Mouse (Mus musculus) heart, embryonic 14.5 days (tissue): ENCODE data around the gene Phactr1. TPM values are rescaled to one million over a fixed set of nuclear protein-coding genes. Genes with fewer than 3 reads are reported as not detected.

Experiments
- ATAC-seq: fragments of 200-750 bp; cut with Nextera tagmentation; 2 replicates; pipeline ENCODE4 v1.8.0; 2017; ENCODE audit warnings: low read depth, moderate TSS enrichment; ENCODE audit not compliant: insufficient number of reproducible peaks, insufficient read depth, low FRiP score
- H3K27ac ChIP-seq, 2 experiments: fragments of 200-500 bp in 1 of 2; fragments of 300-500 bp in 1 of 2; sonication (generic) in 1 of 2; replicated peaks in 1 of 2; 2 replicates each; pipeline ENCODE4 v1.5.1; 2012 to 2014; ENCODE audit warnings: low read depth in 2 of 2, low read length in 2 of 2, control low read depth in 1 of 2, mild to moderate bottlenecking in 1 of 2, mixed read lengths in 1 of 2; ENCODE audit not compliant: control insufficient read depth in 1 of 2, insufficient read depth in 1 of 2
- H3K27me3 ChIP-seq: fragments of 300-500 bp; sonication (generic); 2 replicates; pipeline ENCODE4 v1.6.1; 2014; ENCODE audit warnings: mild to moderate bottlenecking, low read length, control low read depth; ENCODE audit not compliant: control insufficient read depth, insufficient read depth
- H3K36me3 ChIP-seq: fragments of 300-500 bp; sonication (generic); 2 replicates; pipeline ENCODE4 v1.6.1; 2014; ENCODE audit warnings: mild to moderate bottlenecking, control low read depth, low read length, mixed read lengths; ENCODE audit not compliant: control insufficient read depth, insufficient read depth
- H3K4me1 ChIP-seq, 2 experiments: fragments of 200-500 bp in 1 of 2; fragments of 300-500 bp in 1 of 2; sonication (generic) in 1 of 2; 2 replicates each; pipeline ENCODE4 v1.6.1; 2012 to 2014; ENCODE audit warnings: low read length in 2 of 2, control low read depth in 1 of 2, mixed read lengths in 1 of 2; ENCODE audit not compliant: control insufficient read depth in 2 of 2, insufficient read depth in 2 of 2
- H3K4me2 ChIP-seq: fragments of 300-500 bp; sonication (generic); 2 replicates; pipeline ENCODE4 v1.6.1; 2014; ENCODE audit warnings: mild to moderate bottlenecking, low read length
- H3K4me3 ChIP-seq, 2 experiments: fragments of 200-500 bp in 1 of 2; fragments of 300-500 bp in 1 of 2; sonication (generic) in 1 of 2; 2 replicates each; pipeline ENCODE4 v1.5.1; 2012 to 2014; ENCODE audit warnings: low read length in 2 of 2, mild to moderate bottlenecking in 2 of 2, control low read depth in 1 of 2, low read depth in 1 of 2, moderate library complexity in 1 of 2; ENCODE audit not compliant: control insufficient read depth in 1 of 2, insufficient read depth in 1 of 2
- H3K9ac ChIP-seq: fragments of 300-500 bp; sonication (generic); 2 replicates; pipeline ENCODE4 v1.6.1; 2014; ENCODE audit warnings: mild to moderate bottlenecking, low read length
- H3K9me3 ChIP-seq: fragments of 300-500 bp; sonication (generic); 2 replicates; pipeline ENCODE4 v1.6.1; 2016; ENCODE audit warnings: low read length, control low read depth; ENCODE audit not compliant: control insufficient read depth
- WGBS: fragments of 180-500 bp; shearing (Covaris S2); extraction: QIAGEN DNeasy Blood & Tissue Kit; methylation state at CpG from one replicate; pipeline ENCODE4 v1.1.7; 2014; 5-methylcytosine and 5-hydroxymethylcytosine counted together
- polyA plus RNA-seq: library from polyadenylated mRNA; unstranded; fragments of >200 nt; fragmentation: Nextera tagmentation; extraction: Ambion mirVana; gene quantifications from 2 replicates; pipeline ENCODE4 v1.2.1, GENCODE M21; 2014

Gene Phactr1
- polyA plus RNA-seq, 1 experiment from 2014 or later = 8.9 TPM

- no peak overlapping the region for H3K27ac ChIP-seq
- H3K27me3 ChIP-seq = no peaks in the 10 kb centered on the region
- no peak overlapping the region for H3K4me2 ChIP-seq
- H3K9ac ChIP-seq = no peak overlapping the region
- H3K36me3 ChIP-seq = no peaks in the 10 kb centered on the region
- H3K9me3 ChIP-seq = no peaks in the 10 kb centered on the region
- 60% methylated on average over 7 of the region's 7 CpGs for WGBS
- H3K4me3 ChIP-seq = no peak overlapping the region
- H3K4me1 ChIP-seq = peaks cover 2 to 20% of the 10 kb centered on the region in 2 experiments; a peak in 3 of 4 replicates
- no peak for ATAC-seq
These were observed 464.4 kb downstream of the Phactr1 start for GRCm38 (mm10) chr13:43144720-43145418.

DNA sequence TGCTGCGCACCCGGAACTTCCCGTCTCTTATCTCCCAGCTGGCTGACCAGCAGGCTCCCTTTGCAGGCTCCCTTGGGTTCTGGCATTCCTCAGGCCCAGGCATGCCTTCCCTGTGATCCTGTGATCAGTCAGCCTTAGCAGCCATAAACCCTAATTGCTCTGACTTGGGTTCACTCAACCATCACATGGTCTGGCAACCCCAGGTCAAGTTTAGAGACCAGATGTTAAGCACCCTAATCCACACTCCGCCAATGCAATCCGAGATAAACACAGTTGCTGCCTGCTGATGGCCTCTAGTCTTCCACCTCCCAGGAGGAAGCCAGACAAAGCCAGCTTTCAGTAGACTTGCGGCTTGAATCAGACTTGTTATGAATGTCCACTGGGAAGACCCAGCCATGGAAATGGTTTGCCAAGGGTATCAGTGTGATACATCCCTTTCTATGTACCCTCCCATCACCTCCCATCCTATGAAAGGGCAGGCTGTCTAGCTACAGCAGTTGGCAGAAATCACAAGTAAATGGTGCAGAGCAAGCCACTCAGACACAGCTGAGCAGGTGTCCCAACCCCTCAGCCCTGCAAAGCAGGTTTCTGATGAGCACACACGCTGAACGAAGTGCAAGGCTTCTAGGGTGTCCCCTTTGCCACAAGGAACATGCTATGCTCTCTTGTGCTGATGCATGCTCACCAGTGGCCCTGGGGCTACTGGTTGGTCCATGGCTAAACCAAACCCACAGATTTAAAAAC is 466.3 kb downstream of the Phactr1 start:
- Histone ChIP-seq H3K9me3 (no peaks in the 10 kb centered on the region), H3K27ac (0 out of 4 replicates have a peak overlapping the region, but pooled peaks of 1 of the 2 experiments have one; percentile 0)

GRCm38 (mm10) chr13:43148692-43149091 is 468.3 kb downstream of the Phactr1 start:
- Histone ChIP-seq H3K4me2 (no peak overlapping the region), H3K36me3 (peaks cover 33% of the 10 kb centered on the region), H3K27me3 (no peaks in the 10 kb centered on the region), H3K4me1 (peaks cover 5 to 21% of the 10 kb centered on the region in 2 experiments; a peak in 3 of 4 replicates), H3K4me3 (no peak overlapping the region), H3K9ac (no peak overlapping the region), H3K27ac (no peak overlapping the region), H3K9me3 (no peaks in the 10 kb centered on the region)
- 80% methylated on average over 4 of the region's 4 CpGs for WGBS
- ATAC-seq = no peak

More for the DNA sequence above, 466.3 kb downstream of the Phactr1 start:
- peaks cover 3 to 21% of the 10 kb centered on the region in 2 experiments; a peak in 3 of 4 replicates for H3K4me1 ChIP-seq
- no peak overlapping the region for H3K4me3 ChIP-seq
- no peak overlapping the region for H3K9ac ChIP-seq
- no peaks in the 10 kb centered on the region for H3K27me3 ChIP-seq
- H3K36me3 ChIP-seq = peaks cover 17% of the 10 kb centered on the region
- ATAC-seq = no peak
- H3K4me2 ChIP-seq = no peak overlapping the region
- WGBS = 49% methylated on average over 8 of the region's 8 CpGs

DNA sequence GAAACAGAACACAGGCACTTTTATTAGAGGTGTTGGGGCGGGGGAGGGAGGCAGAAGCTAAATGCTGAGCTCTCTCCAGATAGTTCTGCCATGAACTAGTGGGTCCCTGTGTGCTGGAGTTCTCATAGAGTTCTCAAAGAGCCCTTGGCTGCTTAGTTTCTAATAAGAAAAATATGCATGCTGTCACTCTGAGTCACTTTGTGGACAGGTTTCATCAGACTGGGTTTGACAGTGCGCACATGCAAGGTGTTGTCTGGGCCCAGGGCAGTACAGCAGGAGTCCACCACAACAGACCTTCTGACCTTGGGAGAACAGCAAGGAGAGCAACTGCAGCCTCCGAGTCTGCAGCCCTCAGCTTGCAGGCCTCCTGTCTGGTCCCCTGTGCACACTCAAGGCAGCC is 469.2 kb downstream of the Phactr1 start:
- no peak for ATAC-seq
- Histone ChIP-seq H3K36me3 (peaks cover 43% of the 10 kb centered on the region), H3K4me2 (no peak overlapping the region), H3K4me3 (no peak overlapping the region), H3K27ac (0 out of 4 replicates have a peak overlapping the region, but pooled peaks of 1 of the 2 experiments have one; percentile 37), H3K27me3 (no peaks in the 10 kb centered on the region), H3K4me1 (peaks cover 5 to 19% of the 10 kb centered on the region in 2 experiments; a peak in 3 of 4 replicates), H3K9ac (no peak overlapping the region), H3K9me3 (no peaks in the 10 kb centered on the region)
- WGBS = 72% methylated on average over 3 of the region's 3 CpGs

- Histone ChIP-seq H3K36me3 (peaks cover 58% of the 10 kb centered on the region), H3K27me3 (no peaks in the 10 kb centered on the region), H3K9me3 (no peaks in the 10 kb centered on the region), H3K9ac (no peak overlapping the region), H3K27ac (no peak overlapping the region; a peak in 1 of 4 replicates), H3K4me2 (no peak overlapping the region), H3K4me3 (no peak overlapping the region), H3K4me1 (peaks cover 5 to 12% of the 10 kb centered on the region in 2 experiments; a peak in 3 of 4 replicates)
- WGBS = 70% methylated on average over 14 of the region's 14 CpGs
- ATAC-seq = no peak
These were observed 471.6 kb downstream of the Phactr1 start for GRCm38 (mm10) chr13:43152005-43152520.

DNA sequence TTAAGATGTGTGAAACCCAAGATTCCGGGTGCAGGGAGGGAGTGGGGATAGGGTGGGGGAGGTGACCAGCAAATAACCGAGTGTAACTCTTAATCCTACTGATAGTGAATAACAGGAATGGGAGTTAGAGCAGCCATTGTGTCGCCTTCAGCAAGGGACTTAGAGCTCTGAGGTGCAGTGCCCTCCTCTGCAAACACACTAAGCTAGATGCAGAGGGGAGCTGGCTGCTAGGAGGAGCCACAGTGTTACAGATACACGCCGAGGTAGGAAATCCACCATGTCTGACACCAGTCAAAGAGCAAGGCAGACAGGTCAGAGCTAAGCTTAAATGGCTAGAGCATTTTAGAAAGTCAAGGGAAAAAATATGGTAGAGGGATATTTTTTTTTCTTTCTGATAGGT is 476.9 kb downstream of the Phactr1 start:
- H3K9me3 ChIP-seq = no peaks in the 10 kb centered on the region
- WGBS = 35% methylated on average over 5 of the region's 5 CpGs
- H3K36me3 ChIP-seq = peaks cover 53% of the 10 kb centered on the region
- H3K27ac ChIP-seq = peak overlapping the region; percentile 10 to 49; a peak in 1 of 4 replicates
- peak overlapping the region; percentile 11; the same call in 1 of the 2 replicates for H3K9ac ChIP-seq
- no peak overlapping the region for H3K4me3 ChIP-seq
- no peak for ATAC-seq
- no peaks in the 10 kb centered on the region for H3K27me3 ChIP-seq
- H3K4me2 ChIP-seq = no peak overlapping the region; the same call in 1 of the 2 replicates
- H3K4me1 ChIP-seq = peaks cover 9 to 21% of the 10 kb centered on the region in 2 experiments; a peak in 3 of 4 replicates

DNA sequence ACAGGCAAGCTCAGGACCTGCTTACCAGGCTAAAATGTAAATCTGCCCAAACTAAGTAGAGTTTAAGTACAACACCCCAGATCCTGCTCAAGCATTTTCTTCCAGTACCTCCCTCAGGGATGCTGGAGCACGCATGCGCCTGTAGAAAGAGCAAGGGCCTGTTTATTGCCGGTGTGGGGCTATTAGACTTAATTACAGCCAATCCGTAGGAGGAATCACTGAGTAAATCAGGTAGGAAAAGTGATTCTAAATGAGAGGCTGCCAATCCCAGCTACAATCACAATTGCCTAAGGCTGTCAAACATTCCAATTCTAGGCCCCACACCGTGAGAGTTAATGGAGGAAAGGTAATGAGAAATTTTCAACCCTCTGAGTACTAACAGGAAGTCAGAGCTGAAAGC is 477.9 kb downstream of the Phactr1 start:
- peak overlapping the region in 1 of 2 experiments; percentile 46; a peak in 2 of 4 replicates for H3K27ac ChIP-seq
- 74% methylated on average over 5 of the region's 5 CpGs for WGBS
- no peak for ATAC-seq

More for the DNA sequence above, 477.9 kb downstream of the Phactr1 start:
- Histone ChIP-seq H3K36me3 (peaks cover 53% of the 10 kb centered on the region), H3K4me2 (peak overlapping the region; percentile 34), H3K9me3 (no peaks in the 10 kb centered on the region), H3K27me3 (no peaks in the 10 kb centered on the region), H3K9ac (peak overlapping the region; percentile 16; the same call in 1 of the 2 replicates), H3K4me3 (no peak overlapping the region; a peak in 1 of 4 replicates), H3K4me1 (peaks cover 9 to 21% of the 10 kb centered on the region in 2 experiments; a peak in 3 of 4 replicates)
